In genomic region chr5:24365528-24365927, GRCm38 (mm10) we compare ENCODE assay signal across 11 mouse cellular contexts. TPM values are rescaled to one million over a fixed set of nuclear protein-coding genes. Genes with fewer than 3 reads are reported as not detected.
DNase-seq lines count a peak whose midpoint lies in the region; ATAC-seq and TF ChIP-seq lines count a peak whose summit lies in the region.
"Had no signal": no experiment of that assay in that cellular context is flagged by ENCODE, and none has a peak within 500 bp of the region (broad histone marks: within the 10 kb centered on the region; RNA-seq: fewer than 3 reads in every experiment).

No protein-coding gene starts in this region.

- H3K9me3 ChIP-seq in kidney, embryonic 14.5 days (ENCODE audit: control insufficient read depth, low read length): no peaks in the 10 kb centered on the region
- no peaks in the 10 kb centered on the region for H3K9me3 ChIP-seq in intestine, embryonic 16.5 days (ENCODE audit: control insufficient read depth, low read length)
- H3K9me3 ChIP-seq: neural tube, embryonic 12.5 days had no signal

- H3K4me1 ChIP-seq in kidney, embryonic 14.5 days (ENCODE audit: control insufficient read depth, insufficient read depth, low read length): no peaks in the 10 kb centered on the region
- H3K4me1 ChIP-seq in intestine, embryonic 16.5 days (ENCODE audit: control insufficient read depth, insufficient read depth, low read length): no peaks in the 10 kb centered on the region
- H3K4me1 ChIP-seq in small intestine, adult 2 months (ENCODE audit: control insufficient read depth, insufficient read depth, insufficient read length, low read length): no peaks in the 10 kb centered on the region

- TF ChIP-seq CTCF in small intestine, adult 2 months (IDR thresholded peaks at IDR 0.05; ENCODE audit: extremely low read depth, insufficient read length, insufficient replicate concordance, low read depth, low read length): no peak

- H3K4me3 ChIP-seq in kidney, embryonic 14.5 days (ENCODE audit: low read length): peak overlapping the region; percentile 21; the same call in 1 of the 2 replicates
- H3K4me3 ChIP-seq in intestine, embryonic 16.5 days (ENCODE audit: low read length): no peak overlapping the region
- H3K4me3 ChIP-seq in small intestine, adult 2 months (ENCODE audit: low read depth, low read length): peak overlapping the region; percentile 46; the same call in 1 of the 2 replicates
- H3K4me3 ChIP-seq: neural tube, embryonic 12.5 days had no signal

- H3K36me3 ChIP-seq in kidney, embryonic 14.5 days (ENCODE audit: control insufficient read depth, insufficient read depth, low read length): no peaks in the 10 kb centered on the region
- H3K36me3 ChIP-seq in intestine, embryonic 16.5 days (ENCODE audit: control insufficient read depth, insufficient read depth, low read length): no peaks in the 10 kb centered on the region
- no peaks in the 10 kb centered on the region for H3K36me3 ChIP-seq in small intestine, adult 2 months (ENCODE audit: control insufficient read depth, insufficient read depth, low read length)
- H3K36me3 ChIP-seq: neural tube, embryonic 12.5 days had no signal

- no peaks in the 10 kb centered on the region for H3K27me3 ChIP-seq in kidney, embryonic 14.5 days (ENCODE audit: control insufficient read depth, insufficient read depth, low read length)
- no peaks in the 10 kb centered on the region for H3K27me3 ChIP-seq in intestine, embryonic 16.5 days (replicated peaks; ENCODE audit: control insufficient read depth, insufficient read depth, low read length)
- no peaks in the 10 kb centered on the region for H3K27me3 ChIP-seq in small intestine, adult 2 months (ENCODE audit: control insufficient read depth, insufficient read depth, low read length)
- H3K27me3 ChIP-seq: neural tube, embryonic 12.5 days had no signal

- no peak overlapping the region for H3K9ac ChIP-seq in kidney, embryonic 14.5 days (ENCODE audit: low read depth, low read length)
- H3K9ac ChIP-seq in intestine, embryonic 16.5 days (ENCODE audit: low read depth, low read length): 0 out of 2 replicates have a peak overlapping the region, but pooled peaks have one; percentile 21
- H3K9ac ChIP-seq: neural tube, embryonic 12.5 days had no signal

- DNase-seq in kidney, adult 18-20 months: no peak
- peak; percentile 36 for DNase-seq in testis, postnatal 10 days (ENCODE audit: low spot score)
- no peak for DNase-seq in testis, postnatal 14 days (ENCODE audit: low spot score)
- no peak for DNase-seq in c-Kit-positive CD71-positive TER-119-positive erythroid progenitor cells, embryonic 14.5 days (ENCODE audit: low spot score)
- DNase-seq: cerebellum, adult 8-10 months had no signal

- ATAC-seq in kidney, embryonic 14.5 days (ENCODE audit: low FRiP score, low TSS enrichment): no peak
- ATAC-seq in intestine, embryonic 16.5 days: no peak
- no peak for ATAC-seq in activated CD4-positive, CD25-positive, alpha-beta regulatory T cell, adult 4 months

- TF ChIP-seq POLR2A in small intestine, adult 2 months (IDR thresholded peaks at IDR 0.05; ENCODE audit: low read depth, low read length): no peak

- H3K27ac ChIP-seq in kidney, embryonic 14.5 days (ENCODE audit: low read depth, low read length): no peak overlapping the region; the same call in 1 of the 2 replicates
- H3K27ac ChIP-seq in intestine, embryonic 16.5 days (ENCODE audit: low read length): no peak overlapping the region
- H3K27ac ChIP-seq in small intestine, adult 2 months (ENCODE audit: insufficient read depth, low read depth, low read length): no peak overlapping the region
- H3K27ac ChIP-seq: macrophage; neural tube, embryonic 12.5 days had no signal

- peak overlapping the region; percentile 22; the same call in 1 of the 2 replicates for H3K4me2 ChIP-seq in kidney, embryonic 14.5 days (replicated peaks; ENCODE audit: low read depth, low read length)
- peak overlapping the region; percentile 10; the same call in 1 of the 2 replicates for H3K4me2 ChIP-seq in intestine, embryonic 16.5 days (ENCODE audit: low read depth, low read length)

- 38% methylated on average over 5 of the region's 5 CpGs for WGBS in kidney, embryonic 14.5 days
- WGBS in intestine, embryonic 16.5 days: 33% methylated on average over 5 of the region's 5 CpGs
- WGBS in small intestine, adult 2 months: 37% methylated on average over 5 of the region's 5 CpGs

RNA-seq across cellular contexts. Expression of gene Nos3, which starts 0.9 kb away (rescaled TPM):
- 6.3 and 12.0 TPM in 2 replicates for polyA plus RNA-seq in kidney, embryonic 14.5 days (2014; fragmentation: Nextera tagmentation; extraction: Ambion mirVana)
- polyA plus RNA-seq in intestine, embryonic 16.5 days (2015; fragmentation: Nextera tagmentation; extraction: Ambion mirVana): 7.0 and 7.7 TPM in 2 replicates
- 2.8 and 4.0 TPM in 2 replicates for polyA plus RNA-seq in small intestine, adult 2 months (2012; rRNA removed)
- polyA plus RNA-seq in activated CD4-positive, CD25-positive, alpha-beta regulatory T cell, adult 4 months (2017; shearing (Covaris generic)): under 1 TPM in 1 of 2 experiments, not detected in 1; 0.42 TPM
- polyA plus RNA-seq: macrophage had no signal

RNA-seq across cellular contexts. Expression of gene Kcnh2, which starts 14.1 kb away (rescaled TPM):
- 4.6 and 5.7 TPM in 2 replicates for polyA plus RNA-seq in kidney, embryonic 14.5 days (2014; fragmentation: Nextera tagmentation; extraction: Ambion mirVana)
- polyA plus RNA-seq in intestine, embryonic 16.5 days (2015; fragmentation: Nextera tagmentation; extraction: Ambion mirVana): 3.1 and 5.8 TPM in 2 replicates
- 21.9 and 26.3 TPM in 2 replicates for polyA plus RNA-seq in small intestine, adult 2 months (2012; rRNA removed)
- polyA plus RNA-seq in activated CD4-positive, CD25-positive, alpha-beta regulatory T cell, adult 4 months (2017; shearing (Covaris generic)): under 1 TPM; 0.16 to 0.24 TPM
- polyA plus RNA-seq: macrophage had no signal

RNA-seq across cellular contexts. Expression of gene Atg9b, which starts 26.4 kb away (rescaled TPM):
- polyA plus RNA-seq in kidney, embryonic 14.5 days (2014; fragmentation: Nextera tagmentation; extraction: Ambion mirVana): 1.1 and 1.3 TPM in 2 replicates
- polyA plus RNA-seq in intestine, embryonic 16.5 days (2015; fragmentation: Nextera tagmentation; extraction: Ambion mirVana): 1.7 and 2.0 TPM in 2 replicates
- polyA plus RNA-seq in small intestine, adult 2 months (2012; rRNA removed): 0.43 and 1.9 TPM in 2 replicates
- 1 to 10 TPM; 2.2 to 2.9 TPM for polyA plus RNA-seq in activated CD4-positive, CD25-positive, alpha-beta regulatory T cell, adult 4 months (2017; shearing (Covaris generic))

RNA-seq across cellular contexts. Expression of gene Abcb8, which starts 27.9 kb away (rescaled TPM):
- 44.9 and 55.0 TPM in 2 replicates for polyA plus RNA-seq in kidney, embryonic 14.5 days (2014; fragmentation: Nextera tagmentation; extraction: Ambion mirVana)
- polyA plus RNA-seq in intestine, embryonic 16.5 days (2015; fragmentation: Nextera tagmentation; extraction: Ambion mirVana): 89.8 and 91.3 TPM in 2 replicates
- 53.2 and 83.7 TPM in 2 replicates for polyA plus RNA-seq in small intestine, adult 2 months (2012; rRNA removed)
- polyA plus RNA-seq in activated CD4-positive, CD25-positive, alpha-beta regulatory T cell, adult 4 months (2017; shearing (Covaris generic)): 10 to 100 TPM; 15.3 to 21.6 TPM

RNA-seq across cellular contexts. Expression of gene Asic3, which starts 47.7 kb away (rescaled TPM):
- 0.57 and 0.60 TPM in 2 replicates for polyA plus RNA-seq in kidney, embryonic 14.5 days (2014; fragmentation: Nextera tagmentation; extraction: Ambion mirVana)
- 0.12 and 0.57 TPM in 2 replicates for polyA plus RNA-seq in intestine, embryonic 16.5 days (2015; fragmentation: Nextera tagmentation; extraction: Ambion mirVana)
- polyA plus RNA-seq in small intestine, adult 2 months (2012; rRNA removed): 0.58 and 1.9 TPM in 2 replicates
- under 1 TPM in 1 of 2 experiments, not detected in 1; 0.85 TPM for polyA plus RNA-seq in activated CD4-positive, CD25-positive, alpha-beta regulatory T cell, adult 4 months (2017; shearing (Covaris generic))
- polyA plus RNA-seq: macrophage had no signal
